Mouse (Mus musculus) cerebellum, adult 11 months (tissue): ENCODE data around the gene Rcor2.

Source experiments
- DNase-seq: peaks from one replicate; pipeline ENCODE4 v3.0.0; 2022

The Rcor2 gene

GRCm38 (mm10) chr19:7295071-7295658 lies 28.0 kb downstream of the Rcor2 start:
- no peak for DNase-seq

GRCm38 (mm10) chr19:7295959-7296358 lies 28.8 kb downstream of the Rcor2 start:
- no peak for DNase-seq

- no peak for DNase-seq
Measured at GRCm38 (mm10) chr19:7299052-7299451, 31.9 kb downstream of the Rcor2 start.

- no peak for DNase-seq
Measured at GRCm38 (mm10) chr19:7300078-7300477, 33.0 kb downstream of the Rcor2 start.

GRCm38 (mm10) chr19:7301647-7302492 lies 34.7 kb downstream of the Rcor2 start:
- no peak for DNase-seq

GRCm38 (mm10) chr19:7302493-7302797 lies 35.3 kb downstream of the Rcor2 start:
- no peak for DNase-seq

GRCm38 (mm10) chr19:7303796-7304195 lies 36.7 kb downstream of the Rcor2 start:
- DNase-seq: no peak

- DNase-seq: no peak
Measured at GRCm38 (mm10) chr19:7304801-7305200, 37.7 kb downstream of the Rcor2 start.

GRCm38 (mm10) chr19:7305380-7306310 lies 38.5 kb downstream of the Rcor2 start:
- no peak for DNase-seq

- no peak for DNase-seq
Measured at GRCm38 (mm10) chr19:7306968-7307367, 39.8 kb downstream of the Rcor2 start.

GRCm38 (mm10) chr19:7307995-7308770 lies 41.1 kb downstream of the Rcor2 start:
- DNase-seq: no peak

GRCm38 (mm10) chr19:7309738-7310330 lies 42.7 kb downstream of the Rcor2 start:
- peak; percentile 32 for DNase-seq

- DNase-seq: peak; percentile 39
Measured at GRCm38 (mm10) chr19:7310704-7311103, 43.6 kb downstream of the Rcor2 start.

- peak; percentile 72 for DNase-seq
Measured at GRCm38 (mm10) chr19:7311306-7311705, 44.2 kb downstream of the Rcor2 start.

- DNase-seq: no peak
Measured at GRCm38 (mm10) chr19:7313660-7314059, 46.5 kb downstream of the Rcor2 start.

- DNase-seq: no peak
Measured at GRCm38 (mm10) chr19:7314976-7315586, 48.0 kb downstream of the Rcor2 start.

GRCm38 (mm10) chr19:7315587-7315984 lies 48.5 kb downstream of the Rcor2 start:
- no peak for DNase-seq

GRCm38 (mm10) chr19:7316822-7317221 lies 49.7 kb downstream of the Rcor2 start:
- DNase-seq: no peak

GRCm38 (mm10) chr19:7317716-7318115 lies 50.6 kb downstream of the Rcor2 start:
- DNase-seq: no peak

- DNase-seq: no peak
Measured at GRCm38 (mm10) chr19:7320181-7320580, 53.1 kb downstream of the Rcor2 start.

- DNase-seq: no peak
Measured at GRCm38 (mm10) chr19:7321391-7321790, 54.3 kb downstream of the Rcor2 start.
